Mouse (Mus musculus) stomach, postnatal 0 days (tissue): ENCODE data around the gene Caprin1.

Experiments
- CTCF ChIP-seq: IDR thresholded peaks from 2 replicates; pipeline ENCODE4 v1.5.1; 2016; ENCODE audit warnings: antibody characterized with exemption, low read depth, mild to moderate bottlenecking, moderate library complexity
- EP300 ChIP-seq: optimal IDR thresholded peaks from 2 replicates; pipeline ENCODE3; 2016; ENCODE audit warnings: antibody characterized with exemption

- TF ChIP-seq CTCF (no peak), EP300 (no peak)
Measured at GRCm38 (mm10) chr2:103822560-103822959, 25.1 kb upstream of the Caprin1 start.
